Mouse (Mus musculus) left cerebral cortex, postnatal 36 days (tissue): ENCODE measurements at regions not wholly inside any gene's neighbourhood (a gene's known extent, or its start where the extent isn't known, plus 50 kb on each side); places are given as distances from the start of the nearest gene placed in this dataset.

Experiments used
- DNase-seq, 2 experiments: peaks; one replicate each; pipeline ENCODE4 v3.0.0; 2021 to 2022; ENCODE audit warnings: low spot score in 2 of 2, mixed read lengths in 1 of 2
- intact Hi-C: fragments of 180-260 bp; cut with DNase I; formaldehyde crosslinking; loops from one replicate; pipeline ENCODE4 v1.15.1; 2025

- intact Hi-C loops = no loop called here
- DNase-seq = no peak
Observed at GRCm38 (mm10) chr12:92186448-92187132, 337.6 kb upstream of the Sel1l start.

DNA sequence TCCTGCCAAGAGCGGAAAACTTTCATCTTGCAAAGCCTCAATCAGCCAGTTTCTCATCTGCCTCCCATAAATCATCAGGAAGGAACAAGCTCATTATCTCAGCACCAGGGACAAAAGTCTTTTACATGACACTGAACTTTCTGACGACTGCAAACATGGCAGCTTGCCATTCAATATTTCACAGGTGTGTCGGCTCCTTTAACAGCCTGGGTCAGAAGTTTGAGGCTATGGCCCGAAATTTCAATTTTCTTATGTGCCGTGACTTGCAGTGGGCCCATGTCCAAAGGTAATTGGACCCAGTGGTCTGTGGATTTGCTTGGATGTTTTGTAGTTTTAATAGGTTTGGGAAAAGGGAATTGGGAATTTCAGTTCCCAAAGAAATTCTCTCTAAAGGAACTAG lies 330.3 kb upstream of the Sel1l start:
- intact Hi-C loops = no loop called here
- no peak for DNase-seq

DNA sequence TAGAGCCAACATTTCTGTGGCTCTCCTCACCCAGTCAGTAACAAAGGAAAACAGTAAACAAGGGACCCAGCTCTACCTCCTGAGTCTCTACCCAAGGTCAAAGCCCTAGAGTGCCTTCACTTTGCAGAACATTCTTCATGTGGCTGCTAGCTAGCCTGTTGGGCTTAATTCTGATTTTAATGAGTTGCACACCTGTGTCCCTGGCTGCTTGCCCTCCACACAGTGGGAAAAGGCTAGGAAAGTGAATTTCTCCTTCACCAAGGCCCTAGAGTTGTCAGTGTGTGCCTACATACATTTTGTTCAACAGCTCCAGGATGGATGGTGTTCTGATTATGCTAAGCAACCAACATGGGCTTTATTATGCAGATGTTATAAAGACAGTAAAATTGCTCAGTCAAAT lies 307.8 kb upstream of the Sel1l start:
- intact Hi-C loops = no loop called here
- DNase-seq = no peak

- no peak for DNase-seq
- intact Hi-C loops = no loop called here
Observed at GRCm38 (mm10) chr12:92152922-92153235, 303.9 kb upstream of the Sel1l start.

DNA sequence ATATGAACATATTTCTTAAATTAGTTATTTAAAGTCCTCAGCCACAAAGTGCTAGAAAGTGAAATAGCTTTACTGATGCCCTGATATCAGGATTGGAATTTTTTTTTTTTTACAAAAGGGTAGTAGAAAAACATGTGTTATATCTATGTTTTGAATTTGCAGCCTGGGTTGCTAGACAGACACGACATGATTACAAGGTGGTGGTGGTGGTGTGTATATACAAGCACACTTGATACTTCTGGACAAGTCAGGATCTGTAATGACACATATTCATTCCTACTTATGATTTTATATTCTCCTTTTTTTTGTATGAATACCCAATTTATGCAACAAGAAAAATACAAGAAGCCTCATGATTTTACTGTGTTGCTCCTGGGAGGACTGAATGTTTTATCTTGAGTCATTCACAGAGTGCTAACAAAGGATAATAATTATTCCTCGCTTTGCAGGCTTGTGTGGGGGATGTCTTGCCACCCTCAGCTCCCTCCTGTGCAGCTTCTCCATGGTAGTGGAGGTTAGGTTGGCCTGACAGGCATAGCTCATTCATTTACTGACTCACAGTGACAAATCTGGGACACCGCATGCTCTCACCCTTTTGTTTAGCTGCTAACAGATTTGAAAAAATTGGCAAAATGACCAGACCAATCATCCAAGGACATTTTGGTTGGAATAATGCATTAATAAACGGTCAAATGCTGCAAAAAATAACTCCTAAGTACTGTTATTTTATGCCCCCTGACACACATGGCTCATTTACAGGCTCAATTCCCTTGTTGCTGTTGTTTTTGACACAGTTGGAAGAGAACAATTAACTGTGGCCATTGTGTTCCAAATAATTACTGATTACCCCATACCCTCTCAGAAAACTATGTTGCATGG lies 303.3 kb upstream of the Sel1l start:
- DNase-seq = no peak
- intact Hi-C loops = no loop called here

- no peak for DNase-seq
- intact Hi-C loops = no loop called here
Observed at GRCm38 (mm10) chr12:92137539-92137938, 288.6 kb upstream of the Sel1l start.

DNA sequence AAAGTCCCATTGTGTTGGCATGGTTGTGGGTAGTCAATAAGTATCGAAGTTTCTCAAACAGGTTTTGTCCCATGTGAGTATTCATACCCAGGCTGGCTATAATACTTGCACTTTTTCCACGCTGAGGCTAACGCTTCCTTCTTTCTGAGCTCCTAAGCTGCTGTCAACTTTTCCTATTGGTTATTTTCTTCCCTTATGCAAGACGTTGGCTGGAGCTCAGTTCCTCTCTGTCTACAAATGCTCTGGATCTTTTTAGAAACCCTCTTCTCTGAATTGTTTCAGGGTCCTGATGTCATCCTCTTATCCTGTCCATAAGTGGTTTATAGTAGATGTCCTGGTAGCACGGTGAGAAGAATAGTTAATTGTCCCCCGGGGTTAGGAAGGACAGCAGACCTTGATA lies 278.7 kb upstream of the Sel1l start:
- intact Hi-C loops = no loop called here
- no peak for DNase-seq

DNA sequence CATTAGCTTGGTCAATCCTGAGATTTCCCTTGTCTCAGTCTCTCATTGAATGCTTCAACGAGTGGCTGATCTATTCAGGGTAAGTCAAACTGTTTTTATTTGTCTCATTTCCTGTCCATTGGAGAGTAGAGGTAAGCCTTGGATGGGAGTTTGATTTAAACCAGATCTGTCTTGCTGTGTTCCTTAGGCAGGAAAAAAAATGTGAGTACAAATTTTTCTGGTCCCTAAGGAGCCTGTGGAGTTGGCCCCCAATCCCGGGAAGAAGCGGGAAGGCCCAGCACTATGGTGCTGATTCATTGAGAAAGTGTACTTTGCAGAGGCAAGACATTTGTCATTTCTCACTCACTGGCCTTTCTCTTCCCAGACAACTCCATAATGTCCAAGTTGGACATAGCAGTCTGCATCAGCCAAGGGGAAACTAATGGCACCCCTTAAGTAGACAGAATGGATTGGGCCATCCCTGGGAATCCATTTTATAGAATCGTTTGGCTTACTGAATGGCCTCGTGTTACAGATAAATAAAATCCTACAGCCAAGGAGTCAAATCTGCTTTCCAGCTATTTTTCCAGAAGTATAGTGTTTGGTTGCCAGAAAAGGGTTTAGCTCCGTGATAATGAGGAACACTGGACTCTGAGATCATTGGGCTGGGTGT lies 271.3 kb upstream of the Sel1l start:
- intact Hi-C loops = no loop called here
- DNase-seq = no peak

- intact Hi-C loops = no loop called here
- DNase-seq = no peak
Observed at GRCm38 (mm10) chr12:92109615-92110014, 260.7 kb upstream of the Sel1l start.

DNA sequence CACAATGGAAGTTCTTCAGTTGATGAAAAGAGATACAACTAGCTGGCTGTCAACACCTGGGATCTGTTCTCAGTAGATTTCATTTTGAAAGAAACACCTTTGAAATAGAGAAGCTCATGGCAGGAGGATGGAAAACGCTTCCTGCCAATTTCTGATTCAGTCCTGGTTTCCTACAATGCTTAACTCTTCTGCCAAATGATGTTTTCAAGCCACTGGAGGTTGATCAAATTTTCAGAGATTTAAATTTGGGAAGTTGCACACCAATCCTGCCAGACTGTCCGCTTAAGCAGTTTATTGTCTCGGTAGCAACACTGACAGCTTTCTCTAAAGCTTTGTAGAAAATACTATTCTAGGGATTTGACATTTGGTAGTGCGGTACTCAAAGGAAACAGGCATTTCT lies 251.1 kb upstream of the Sel1l start:
- intact Hi-C loops = no loop called here
- no peak for DNase-seq

DNA sequence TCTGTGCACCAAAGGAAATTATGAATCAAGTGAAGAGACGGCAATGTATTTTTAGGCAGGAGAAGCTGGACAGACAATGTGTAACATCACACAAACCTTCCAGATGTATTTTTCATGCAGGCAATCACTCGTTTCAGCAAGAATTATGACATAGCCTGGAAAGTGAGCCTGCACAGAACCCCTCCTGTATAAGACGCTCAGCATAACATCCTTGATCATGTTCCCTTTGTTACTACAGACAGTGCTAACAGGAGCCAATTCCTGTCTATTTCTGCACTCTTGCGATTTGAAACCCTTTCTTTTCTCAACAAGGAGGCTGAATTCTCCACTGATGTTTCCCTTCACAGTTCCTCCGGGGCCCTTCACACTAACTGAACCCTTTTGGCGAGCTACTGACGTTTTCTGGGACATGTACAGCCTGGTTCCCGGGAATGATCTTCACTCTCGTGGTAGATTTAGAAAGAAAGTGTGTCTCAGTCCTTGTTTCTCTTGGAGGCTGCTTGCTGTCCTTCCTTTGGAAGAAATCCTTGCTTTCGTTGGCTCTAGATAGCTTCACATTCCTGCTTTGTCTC lies 243.9 kb upstream of the Sel1l start:
- peak in 1 of 2 experiments; percentile 5 for DNase-seq

DNA sequence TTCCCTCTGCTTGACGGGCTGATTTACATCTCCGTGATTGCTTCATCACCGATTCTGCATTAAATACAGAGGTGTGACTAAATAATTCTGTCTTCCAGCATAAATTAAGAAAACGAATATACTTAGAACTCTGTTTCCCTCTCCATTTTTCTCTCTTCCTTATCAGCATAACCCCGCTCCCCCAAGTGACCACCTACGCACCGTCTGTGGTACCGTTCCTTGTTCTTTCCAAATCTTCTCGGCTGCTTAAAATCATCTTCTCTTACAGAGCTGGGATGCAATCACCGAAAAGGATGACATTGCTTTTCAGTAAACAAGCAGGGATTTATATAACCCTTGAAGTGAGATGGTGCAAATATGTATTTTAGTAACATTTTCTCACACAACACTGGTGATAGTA lies 224.3 kb upstream of the Sel1l start:
- intact Hi-C loops = loop anchor here (1.0 kb wide), 1 partner anchor 119 kb away; no protein-coding TSS in a partner anchor
- peak; percentile 70 to 79 for DNase-seq

More for the DNA sequence above, 243.9 kb upstream of the Sel1l start:
- intact Hi-C loops = no loop called here

- no peak for DNase-seq
- intact Hi-C loops = no loop called here
Observed at GRCm38 (mm10) chr12:92062731-92063130, 213.8 kb upstream of the Sel1l start.

DNA sequence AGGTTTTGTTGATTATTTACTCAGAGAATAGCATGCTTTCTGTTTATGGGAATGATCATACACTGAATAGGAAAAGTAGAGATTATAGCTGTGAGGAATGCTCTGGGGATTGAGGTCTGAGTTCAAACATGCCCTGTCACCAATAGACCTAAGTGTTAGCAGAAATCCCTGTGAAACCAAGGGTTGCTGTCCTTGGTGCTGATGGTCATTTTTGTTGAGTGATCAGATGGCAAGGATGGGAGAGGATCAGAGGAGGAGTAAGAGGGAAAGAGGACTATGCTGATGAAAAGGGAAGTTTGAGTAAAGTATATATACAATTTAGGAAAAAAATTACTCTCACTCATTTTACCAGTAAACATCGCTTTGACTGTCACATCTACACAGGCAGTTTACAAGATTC lies 191.5 kb upstream of the Sel1l start:
- intact Hi-C loops = no loop called here
- no peak for DNase-seq

- no peak for DNase-seq
Observed at GRCm38 (mm10) chr12:92029192-92029591, 180.2 kb upstream of the Sel1l start.

GRCm38 (mm10) chr12:92028354-92028753 lies 179.4 kb upstream of the Sel1l start:
- intact Hi-C loops = no loop called here

More at GRCm38 (mm10) chr12:92029192-92029591, 180.2 kb upstream of the Sel1l start:
- intact Hi-C loops = no loop called here

DNA sequence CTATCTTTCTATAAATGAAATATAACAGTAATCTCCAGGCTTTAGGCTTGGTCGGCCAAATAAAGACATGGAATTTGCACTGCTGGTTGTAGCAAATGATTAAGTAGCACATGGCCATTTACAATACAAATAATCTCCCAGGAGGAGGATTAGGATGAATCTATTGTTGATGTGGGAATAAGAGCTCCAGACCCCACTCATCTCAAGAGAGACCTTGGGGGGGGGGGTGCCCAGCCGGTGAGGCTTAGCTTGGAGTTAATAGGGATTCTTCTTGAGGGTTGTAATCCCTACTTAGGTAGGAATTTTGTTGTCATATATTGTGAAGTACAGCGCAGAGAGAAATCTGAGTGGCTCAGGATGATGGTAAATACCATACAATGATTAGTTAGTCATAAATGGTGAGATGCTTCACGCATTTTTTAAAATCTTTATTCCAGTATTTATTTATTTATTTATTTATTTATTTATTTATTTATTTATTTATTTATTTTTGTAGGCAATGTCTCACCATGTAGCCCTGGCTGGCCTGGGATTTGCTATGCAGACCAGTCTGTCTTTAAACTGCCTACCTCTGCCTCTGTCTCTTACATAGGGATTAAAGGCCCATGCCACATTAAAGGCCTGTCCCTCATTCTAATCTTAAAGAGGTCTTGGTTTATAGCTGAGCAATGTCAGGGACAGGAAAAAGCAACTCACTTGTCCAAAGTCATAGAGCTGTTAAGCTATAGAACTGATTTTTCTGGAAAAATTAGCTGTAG lies 175.7 kb upstream of the Sel1l start:
- no peak for DNase-seq
- intact Hi-C loops = no loop called here

More at GRCm38 (mm10) chr12:92028354-92028753, 179.4 kb upstream of the Sel1l start:
- no peak for DNase-seq

- intact Hi-C loops = no loop called here
- no peak for DNase-seq
Observed at GRCm38 (mm10) chr12:92019593-92020224, 170.8 kb upstream of the Sel1l start.

DNA sequence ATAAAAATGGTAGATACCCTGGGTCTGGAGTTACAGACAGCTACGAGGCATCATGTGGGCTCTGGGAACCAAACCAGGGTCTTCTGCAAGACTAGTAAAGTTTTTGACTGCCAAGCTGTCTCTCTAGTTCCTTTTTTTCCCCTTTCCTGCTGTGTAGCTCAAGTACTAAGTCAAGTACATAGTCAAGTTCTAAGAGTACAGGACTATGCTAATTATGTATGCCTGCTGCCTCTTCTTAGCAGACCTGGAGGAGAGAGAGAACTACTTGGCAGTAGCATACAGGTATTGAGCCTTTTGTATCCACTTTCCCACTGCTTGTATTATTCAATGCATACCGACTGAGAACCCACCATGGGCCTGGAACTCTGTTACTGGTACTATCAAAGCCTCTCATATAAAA lies 166.4 kb upstream of the Sel1l start:
- intact Hi-C loops = no loop called here
- DNase-seq = no peak
